Mouse (Mus musculus): Measurements from ENCODE around the gene Prpf40b. TPM values are rescaled to one million over a fixed set of nuclear protein-coding genes. Genes with fewer than 3 reads are reported as not detected.

Prpf40b gene
- polyA plus RNA-seq, 2 experiments: 3.6 to 8.9 TPM

DNA sequence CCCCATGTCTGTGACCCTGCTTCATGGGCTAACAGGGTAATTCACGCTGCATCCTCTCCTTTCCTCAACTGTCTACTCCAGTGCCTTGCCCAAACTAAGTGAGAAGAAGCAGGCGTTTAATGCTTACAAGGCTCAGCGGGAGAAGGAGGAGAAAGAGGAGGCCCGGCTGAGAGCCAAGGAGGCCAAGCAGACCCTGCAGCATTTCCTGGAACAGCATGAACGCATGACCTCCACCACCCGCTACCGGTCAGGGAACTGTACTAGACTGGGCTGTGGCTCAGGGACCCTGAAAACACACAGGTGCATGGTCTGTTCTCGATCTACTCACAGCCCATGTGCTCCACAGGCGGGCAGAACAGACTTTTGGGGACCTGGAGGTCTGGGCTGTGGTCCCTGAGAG lies 12.6 kb downstream of the Prpf40b start:
- H3K27me3 ChIP-seq (ENCODE audit: control insufficient read depth, insufficient read depth, low read length): no peaks in the 10 kb centered on the region
- no peaks in the 10 kb centered on the region for H3K9me3 ChIP-seq (ENCODE audit: control insufficient read depth, low read length)
- H3K9ac ChIP-seq (replicated peaks): no peak overlapping the region
- WGBS (ENCODE audit: insufficient replicate concordance): 84% methylated on average over 9 of the region's 9 CpGs
- H3K4me2 ChIP-seq (ENCODE audit: low read depth): no peak overlapping the region
- no peak overlapping the region for H3K4me3 ChIP-seq (ENCODE audit: insufficient read depth in 1 of 2, low read depth in 2 of 2, low read length in 2 of 2)
- no peaks in the 10 kb centered on the region for H3K4me1 ChIP-seq (replicated peaks; ENCODE audit: control insufficient read depth in 2 of 2, insufficient read depth in 2 of 2, low read length in 1 of 2)
- DNase-seq (ENCODE audit: low read depth in 3 of 3, low spot score in 3 of 3) (no peak), ATAC-seq (ENCODE audit: insufficient read depth) (no peak)
- no peak overlapping the region for H3K27ac ChIP-seq
- no peaks in the 10 kb centered on the region for H3K36me3 ChIP-seq (replicated peaks; ENCODE audit: control insufficient read depth, insufficient read depth, low read depth)
- TF ChIP-seq EP300 (IDR thresholded peaks at IDR 0.05; ENCODE audit: low read depth) (no peak), CTCF (IDR thresholded peaks at IDR 0.05; ENCODE audit: low read depth) (no peak)

- Histone ChIP-seq H3K4me2 (ENCODE audit: low read depth) (no peak overlapping the region), H3K27me3 (ENCODE audit: control insufficient read depth, insufficient read depth, low read length) (no peaks in the 10 kb centered on the region), H3K4me1 (replicated peaks; ENCODE audit: control insufficient read depth in 2 of 2, insufficient read depth in 2 of 2, low read length in 1 of 2) (no peaks in the 10 kb centered on the region), H3K9ac (replicated peaks) (no peak overlapping the region), H3K9me3 (ENCODE audit: control insufficient read depth, low read length) (no peaks in the 10 kb centered on the region), H3K27ac (no peak overlapping the region), H3K36me3 (replicated peaks; ENCODE audit: control insufficient read depth, insufficient read depth, low read depth) (no peaks in the 10 kb centered on the region), H3K4me3 (ENCODE audit: insufficient read depth in 1 of 2, low read depth in 2 of 2, low read length in 2 of 2) (no peak overlapping the region)
- DNase-seq (ENCODE audit: low read depth in 3 of 3, low spot score in 3 of 3): no peak
- 72% methylated on average over 9 of the region's 9 CpGs for WGBS (ENCODE audit: insufficient replicate concordance)
- no peak for TF ChIP-seq CTCF (IDR thresholded peaks at IDR 0.05; ENCODE audit: low read depth)
- TF ChIP-seq EP300 (IDR thresholded peaks at IDR 0.05; ENCODE audit: low read depth): no peak
- no peak for ATAC-seq (ENCODE audit: insufficient read depth)
Measured at GRCm38 (mm10) chr15:99309549-99309948, 14.7 kb downstream of the Prpf40b start.

- ATAC-seq (ENCODE audit: insufficient read depth): no peak
- H3K36me3 ChIP-seq (replicated peaks; ENCODE audit: control insufficient read depth, insufficient read depth, low read depth): no peaks in the 10 kb centered on the region
Measured at GRCm38 (mm10) chr15:99310617-99311016, 15.7 kb downstream of the Prpf40b start.

DNA sequence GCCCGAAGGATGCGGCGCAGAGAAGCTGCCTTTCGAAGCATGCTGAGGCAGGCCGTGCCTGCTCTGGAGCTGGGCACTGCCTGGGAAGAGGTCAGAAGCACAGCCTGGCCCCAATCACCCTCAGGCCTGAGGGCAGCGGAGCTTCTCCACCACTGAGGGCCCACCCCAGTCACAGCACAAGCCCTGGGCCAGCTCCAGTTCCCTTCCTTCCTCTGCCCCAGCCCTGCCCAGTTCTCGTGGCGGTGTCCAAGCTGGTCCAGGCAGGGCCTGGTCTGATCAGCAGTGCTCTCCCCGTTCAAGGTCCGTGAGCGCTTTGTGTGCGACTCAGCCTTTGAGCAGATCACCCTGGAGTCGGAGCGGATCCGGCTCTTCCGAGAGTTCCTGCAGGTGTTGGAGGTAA lies 20.0 kb downstream of the Prpf40b start:
- no peak for DNase-seq (ENCODE audit: low read depth in 3 of 3, low spot score in 3 of 3)
- 86% methylated on average over 16 of the region's 16 CpGs for WGBS (ENCODE audit: insufficient replicate concordance)
- H3K9ac ChIP-seq (replicated peaks): no peak overlapping the region
- H3K36me3 ChIP-seq (replicated peaks; ENCODE audit: control insufficient read depth, insufficient read depth, low read depth): no peaks in the 10 kb centered on the region
- H3K4me1 ChIP-seq (replicated peaks; ENCODE audit: control insufficient read depth in 2 of 2, insufficient read depth in 2 of 2, low read length in 1 of 2): no peaks in the 10 kb centered on the region
- no peaks in the 10 kb centered on the region for H3K9me3 ChIP-seq (ENCODE audit: control insufficient read depth, low read length)
- TF ChIP-seq EP300 (IDR thresholded peaks at IDR 0.05; ENCODE audit: low read depth): no peak
- no peak for TF ChIP-seq CTCF (IDR thresholded peaks at IDR 0.05; ENCODE audit: low read depth)
- no peak for ATAC-seq (ENCODE audit: insufficient read depth)
- no peak overlapping the region for H3K27ac ChIP-seq
- no peaks in the 10 kb centered on the region for H3K27me3 ChIP-seq (ENCODE audit: control insufficient read depth, insufficient read depth, low read length)
- no peak overlapping the region for H3K4me3 ChIP-seq (ENCODE audit: insufficient read depth in 1 of 2, low read depth in 2 of 2, low read length in 2 of 2)
- no peak overlapping the region for H3K4me2 ChIP-seq (ENCODE audit: low read depth)

More at GRCm38 (mm10) chr15:99310617-99311016, 15.7 kb downstream of the Prpf40b start:
- Histone ChIP-seq H3K27ac (no peak overlapping the region), H3K9me3 (ENCODE audit: control insufficient read depth, low read length) (no peaks in the 10 kb centered on the region), H3K27me3 (ENCODE audit: control insufficient read depth, insufficient read depth, low read length) (no peaks in the 10 kb centered on the region), H3K9ac (replicated peaks) (no peak overlapping the region), H3K4me1 (replicated peaks; ENCODE audit: control insufficient read depth in 2 of 2, insufficient read depth in 2 of 2, low read length in 1 of 2) (no peaks in the 10 kb centered on the region), H3K4me2 (ENCODE audit: low read depth) (no peak overlapping the region), H3K4me3 (ENCODE audit: insufficient read depth in 1 of 2, low read depth in 2 of 2, low read length in 2 of 2) (no peak overlapping the region)
- 74% methylated on average over 5 of the region's 5 CpGs for WGBS (ENCODE audit: insufficient replicate concordance)
- TF ChIP-seq CTCF (IDR thresholded peaks at IDR 0.05; ENCODE audit: low read depth): no peak
- TF ChIP-seq EP300 (IDR thresholded peaks at IDR 0.05; ENCODE audit: low read depth): no peak
- DNase-seq (ENCODE audit: low read depth in 3 of 3, low spot score in 3 of 3): no peak

- Histone ChIP-seq H3K27me3 (ENCODE audit: control insufficient read depth, insufficient read depth, low read length) (no peaks in the 10 kb centered on the region), H3K4me1 (replicated peaks; ENCODE audit: control insufficient read depth in 2 of 2, insufficient read depth in 2 of 2, low read length in 1 of 2) (no peaks in the 10 kb centered on the region), H3K4me3 (ENCODE audit: insufficient read depth in 1 of 2, low read depth in 2 of 2, low read length in 2 of 2) (no peak overlapping the region), H3K9me3 (ENCODE audit: control insufficient read depth, low read length) (no peaks in the 10 kb centered on the region), H3K9ac (replicated peaks) (no peak overlapping the region), H3K27ac (no peak overlapping the region), H3K36me3 (replicated peaks; ENCODE audit: control insufficient read depth, insufficient read depth, low read depth) (no peaks in the 10 kb centered on the region), H3K4me2 (ENCODE audit: low read depth) (no peak overlapping the region)
- ATAC-seq (ENCODE audit: insufficient read depth) (no peak), DNase-seq (ENCODE audit: low read depth in 3 of 3, low spot score in 3 of 3) (no peak)
- TF ChIP-seq EP300 (IDR thresholded peaks at IDR 0.05; ENCODE audit: low read depth): no peak
- TF ChIP-seq CTCF (IDR thresholded peaks at IDR 0.05; ENCODE audit: low read depth): peak; percentile 77
- 60% methylated on average over 16 of the region's 16 CpGs for WGBS (ENCODE audit: insufficient replicate concordance)
Measured at GRCm38 (mm10) chr15:99316314-99317266, 21.7 kb downstream of the Prpf40b start.
